Mouse (Mus musculus): ENCODE results near the gene Olfr656. TPM values are rescaled to one million over a fixed set of nuclear protein-coding genes. Genes with fewer than 3 reads are reported as not detected.

Gene Olfr656
- polyA plus RNA-seq (2016; fragmentation: Nextera tagmentation; extraction: Ambion mirVana) = not detected in 2 replicates

- Histone ChIP-seq H3K4me3 (no peak within 1 kb of the TSS), H3K4me1 (no peaks in the 10 kb centered on the region), H3K4me2 (replicated peaks) (no peak within 1 kb of the TSS), H3K27ac (no peak within 1 kb of the TSS), H3K9me3 (no peaks in the 10 kb centered on the region), H3K27me3 (no peaks in the 10 kb centered on the region), H3K9ac (no peak within 1 kb of the TSS), H3K36me3 (no peaks in the 10 kb centered on the region)
- WGBS = 82% methylated on average over 4 of the region's 4 CpGs
- no peak for ATAC-seq (ENCODE audit: insufficient number of reproducible peaks, insufficient read depth, low FRiP score, low TSS enrichment)
Measured at GRCm38 (mm10) chr7:104613655-104614054, at the start of gene Olfr656. Gene Olfr656, plus strand, starts transcription at chr7:104613955.

- no peak within 1 kb of the TSS for H3K4me2 ChIP-seq (replicated peaks)
- WGBS = 74% methylated on average over 2 of the region's 2 CpGs
- no peak within 1 kb of the TSS for H3K27ac ChIP-seq
- no peaks in the 10 kb centered on the region for H3K36me3 ChIP-seq
- H3K4me3 ChIP-seq = no peak within 1 kb of the TSS
- no peaks in the 10 kb centered on the region for H3K27me3 ChIP-seq
- H3K4me1 ChIP-seq = no peaks in the 10 kb centered on the region
- ATAC-seq (ENCODE audit: insufficient number of reproducible peaks, insufficient read depth, low FRiP score, low TSS enrichment) = no peak
- no peaks in the 10 kb centered on the region for H3K9me3 ChIP-seq
- no peak within 1 kb of the TSS for H3K9ac ChIP-seq
Measured at GRCm38 (mm10) chr7:104577014-104577413, 36.7 kb upstream of the Olfr656 start, which contains the start of gene Olfr653. Gene Olfr653, plus strand, starts transcription at chr7:104577314.

GRCm38 (mm10) chr7:104580846-104581245 is 32.9 kb upstream of the Olfr656 start:
- 91% methylated on average over 4 of the region's 4 CpGs for WGBS
- H3K27ac ChIP-seq = no peak overlapping the region
- no peak for ATAC-seq (ENCODE audit: insufficient number of reproducible peaks, insufficient read depth, low FRiP score, low TSS enrichment)

GRCm38 (mm10) chr7:104581429-104581828 is 32.3 kb upstream of the Olfr656 start:
- H3K9me3 ChIP-seq = no peaks in the 10 kb centered on the region
- H3K9ac ChIP-seq = no peak overlapping the region
- WGBS = 83% methylated on average over 4 of the region's 4 CpGs
- H3K27ac ChIP-seq = no peak overlapping the region
- no peak overlapping the region for H3K4me2 ChIP-seq (replicated peaks)
- H3K4me1 ChIP-seq = no peaks in the 10 kb centered on the region
- H3K4me3 ChIP-seq = no peak overlapping the region
- H3K27me3 ChIP-seq = no peaks in the 10 kb centered on the region
- ATAC-seq (ENCODE audit: insufficient number of reproducible peaks, insufficient read depth, low FRiP score, low TSS enrichment) = no peak
- H3K36me3 ChIP-seq = no peaks in the 10 kb centered on the region

More at GRCm38 (mm10) chr7:104580846-104581245, 32.9 kb upstream of the Olfr656 start:
- H3K36me3 ChIP-seq = no peaks in the 10 kb centered on the region
- H3K4me3 ChIP-seq = no peak overlapping the region
- H3K4me1 ChIP-seq = no peaks in the 10 kb centered on the region
- no peak overlapping the region for H3K9ac ChIP-seq
- no peaks in the 10 kb centered on the region for H3K27me3 ChIP-seq
- H3K9me3 ChIP-seq = no peaks in the 10 kb centered on the region
- no peak overlapping the region for H3K4me2 ChIP-seq (replicated peaks)

GRCm38 (mm10) chr7:104586725-104587124 is 27.0 kb upstream of the Olfr656 start, which contains the start of gene Olfr654:
Gene Olfr654, plus strand, starts transcription at chr7:104587025.
- 94% methylated on average over 4 of the region's 4 CpGs for WGBS
- Histone ChIP-seq H3K36me3 (no peaks in the 10 kb centered on the region), H3K27ac (no peak within 1 kb of the TSS), H3K4me3 (no peak within 1 kb of the TSS), H3K9ac (no peak within 1 kb of the TSS), H3K27me3 (no peaks in the 10 kb centered on the region), H3K9me3 (no peaks in the 10 kb centered on the region), H3K4me1 (no peaks in the 10 kb centered on the region), H3K4me2 (replicated peaks) (no peak within 1 kb of the TSS)
- no peak for ATAC-seq (ENCODE audit: insufficient number of reproducible peaks, insufficient read depth, low FRiP score, low TSS enrichment)

GRCm38 (mm10) chr7:104588274-104588673 is 25.5 kb upstream of the Olfr656 start:
- no peaks in the 10 kb centered on the region for H3K9me3 ChIP-seq
- no peaks in the 10 kb centered on the region for H3K27me3 ChIP-seq
- WGBS = 80% methylated on average over 5 of the region's 5 CpGs
- H3K4me1 ChIP-seq = no peaks in the 10 kb centered on the region
- no peak overlapping the region for H3K4me2 ChIP-seq (replicated peaks)
- no peak overlapping the region for H3K4me3 ChIP-seq
- H3K27ac ChIP-seq = no peak overlapping the region
- H3K36me3 ChIP-seq = no peaks in the 10 kb centered on the region
- H3K9ac ChIP-seq = no peak overlapping the region
- no peak for ATAC-seq (ENCODE audit: insufficient number of reproducible peaks, insufficient read depth, low FRiP score, low TSS enrichment)

GRCm38 (mm10) chr7:104601679-104602078 is 12.1 kb upstream of the Olfr656 start, which contains the start of gene Olfr655:
Gene Olfr655, minus strand, starts transcription at chr7:104601779.
- no peak for ATAC-seq (ENCODE audit: insufficient number of reproducible peaks, insufficient read depth, low FRiP score, low TSS enrichment)
- no peaks in the 10 kb centered on the region for H3K9me3 ChIP-seq
- H3K27ac ChIP-seq = no peak within 1 kb of the TSS
- H3K27me3 ChIP-seq = no peaks in the 10 kb centered on the region
- 78% methylated on average over 2 of the region's 2 CpGs for WGBS
- no peaks in the 10 kb centered on the region for H3K36me3 ChIP-seq
- no peaks in the 10 kb centered on the region for H3K4me1 ChIP-seq
- no peak within 1 kb of the TSS for H3K9ac ChIP-seq
- no peak within 1 kb of the TSS for H3K4me2 ChIP-seq (replicated peaks)
- H3K4me3 ChIP-seq = no peak within 1 kb of the TSS

GRCm38 (mm10) chr7:104603173-104603572 is 10.6 kb upstream of the Olfr656 start:
- 5% methylated on average over 3 of the region's 3 CpGs for WGBS
- Histone ChIP-seq H3K27ac (no peak overlapping the region), H3K36me3 (no peaks in the 10 kb centered on the region), H3K9ac (no peak overlapping the region), H3K4me1 (no peaks in the 10 kb centered on the region), H3K9me3 (no peaks in the 10 kb centered on the region), H3K27me3 (no peaks in the 10 kb centered on the region), H3K4me2 (replicated peaks) (no peak overlapping the region), H3K4me3 (no peak overlapping the region)
- ATAC-seq (ENCODE audit: insufficient number of reproducible peaks, insufficient read depth, low FRiP score, low TSS enrichment) = no peak

- no peak overlapping the region for H3K27ac ChIP-seq
- no peak for ATAC-seq (ENCODE audit: insufficient number of reproducible peaks, insufficient read depth, low FRiP score, low TSS enrichment)
- no peak overlapping the region for H3K4me2 ChIP-seq (replicated peaks)
- no peaks in the 10 kb centered on the region for H3K36me3 ChIP-seq
- H3K9ac ChIP-seq = no peak overlapping the region
- H3K9me3 ChIP-seq = no peaks in the 10 kb centered on the region
- no peaks in the 10 kb centered on the region for H3K4me1 ChIP-seq
- no peak overlapping the region for H3K4me3 ChIP-seq
- no peaks in the 10 kb centered on the region for H3K27me3 ChIP-seq
Measured at GRCm38 (mm10) chr7:104604727-104605126, 9.0 kb upstream of the Olfr656 start.

- Histone ChIP-seq H3K4me2 (replicated peaks) (no peak within 1 kb of the TSS), H3K27ac (no peak within 1 kb of the TSS), H3K9me3 (no peaks in the 10 kb centered on the region), H3K4me3 (no peak within 1 kb of the TSS), H3K9ac (no peak within 1 kb of the TSS), H3K36me3 (no peaks in the 10 kb centered on the region), H3K4me1 (no peaks in the 10 kb centered on the region), H3K27me3 (no peaks in the 10 kb centered on the region)
- no peak for ATAC-seq (ENCODE audit: insufficient number of reproducible peaks, insufficient read depth, low FRiP score, low TSS enrichment)
Measured at GRCm38 (mm10) chr7:104624494-104624893, 10.7 kb downstream of the Olfr656 start, which contains the start of gene Olfr657. Gene Olfr657, plus strand, starts transcription at chr7:104624794.

- peak within 1 kb of the TSS; percentile 44 for H3K4me2 ChIP-seq (replicated peaks)
- no peak within 1 kb of the TSS for H3K9ac ChIP-seq
- no peaks in the 10 kb centered on the region for H3K9me3 ChIP-seq
- no peak within 1 kb of the TSS for H3K27ac ChIP-seq
- 32% methylated on average over 22 of the region's 22 CpGs for WGBS
- no peaks in the 10 kb centered on the region for H3K27me3 ChIP-seq
- H3K36me3 ChIP-seq = no peaks in the 10 kb centered on the region
- H3K4me3 ChIP-seq = peak within 1 kb of the TSS; percentile 20; the same call in 1 of the 2 replicates
- ATAC-seq (ENCODE audit: insufficient number of reproducible peaks, insufficient read depth, low FRiP score, low TSS enrichment) = peak; percentile 52; the same call in 1 of the 2 replicates
- no peaks in the 10 kb centered on the region for H3K4me1 ChIP-seq
Measured at GRCm38 (mm10) chr7:104646841-104647482, 33.2 kb downstream of the Olfr656 start, which contains the start of gene Olfr658. Gene Olfr658, minus strand, starts transcription at chr7:104647305.

- ATAC-seq (ENCODE audit: insufficient number of reproducible peaks, insufficient read depth, low FRiP score, low TSS enrichment) = no peak
- WGBS = 86% methylated on average over 3 of the region's 3 CpGs
- Histone ChIP-seq H3K4me2 (replicated peaks) (no peak within 1 kb of the TSS), H3K9me3 (no peaks in the 10 kb centered on the region), H3K27ac (no peak within 1 kb of the TSS), H3K4me3 (no peak within 1 kb of the TSS), H3K36me3 (no peaks in the 10 kb centered on the region), H3K4me1 (no peaks in the 10 kb centered on the region), H3K27me3 (no peaks in the 10 kb centered on the region), H3K9ac (no peak within 1 kb of the TSS)
Measured at GRCm38 (mm10) chr7:104666453-104666852, 52.7 kb downstream of the Olfr656 start, which contains the start of gene Olfr659. Gene Olfr659, plus strand, starts transcription at chr7:104666753.

Data from embryonic facial prominence, embryonic 12.5 days (tissue).